Mouse (Mus musculus) heart, embryonic 10.5 days (tissue): Measurements from ENCODE around the gene Glis1. TPM values are rescaled to one million over a fixed set of nuclear protein-coding genes. Genes with fewer than 3 reads are reported as not detected.
A peak's percentile ranks its signal among the peaks of the same experiment; 100 is the strongest.

Experiments used
- DNase-seq: peaks from one replicate; pipeline ENCODE4 v3.0.0-alpha.2; 2017; ENCODE audit warnings: low spot score
- H3K27ac ChIP-seq: fragments of 300-500 bp; sonication (generic); 2 replicates; pipeline ENCODE4 v1.5.1; 2016; ENCODE audit warnings: mild to moderate bottlenecking
- H3K27me3 ChIP-seq: fragments of 300-500 bp; sonication (generic); 2 replicates; pipeline ENCODE4 v1.6.1; 2016; ENCODE audit warnings: mild to moderate bottlenecking; ENCODE audit not compliant: poor library complexity, insufficient read depth, severe bottlenecking
- H3K36me3 ChIP-seq: fragments of 300-500 bp; sonication (generic); 2 replicates; pipeline ENCODE4 v1.6.1; 2016; ENCODE audit warnings: mild to moderate bottlenecking, moderate library complexity
- H3K4me1 ChIP-seq: fragments of 300-500 bp; sonication (generic); 2 replicates; pipeline ENCODE4 v1.6.1; 2016; ENCODE audit warnings: mild to moderate bottlenecking
- H3K4me3 ChIP-seq: fragments of 300-500 bp; sonication (generic); 2 replicates; pipeline ENCODE4 v1.5.1; 2016; ENCODE audit warnings: mild to moderate bottlenecking, moderate library complexity
- H3K9me3 ChIP-seq: fragments of 300-500 bp; sonication (generic); 2 replicates; pipeline ENCODE4 v1.6.1; 2016; ENCODE audit warnings: mild to moderate bottlenecking, moderate library complexity
- WGBS: fragments of 180-500 bp; shearing (Covaris S2); methylation state at CpG from one replicate; pipeline ENCODE4 v1.1.7; 2016; 5-methylcytosine and 5-hydroxymethylcytosine counted together
- polyA plus RNA-seq: library from polyadenylated mRNA; unstranded; fragments of >200 nt; fragmentation: Nextera tagmentation; extraction: Ambion mirVana; gene quantifications from 2 replicates; pipeline ENCODE4 v1.2.1, GENCODE M21; 2016

Glis1 gene
- polyA plus RNA-seq, 1 experiment from 2014 or later = 2.0 TPM

GRCm38 (mm10) chr4:107628226-107628625 lies 193.8 kb downstream of the Glis1 start:
- Histone ChIP-seq H3K27ac (peak overlapping the region; percentile 47; the same call in 1 of the 2 replicates), H3K9me3 (no peaks in the 10 kb centered on the region), H3K4me1 (peaks cover 38% of the 10 kb centered on the region), H3K27me3 (peaks cover 57% of the 10 kb centered on the region; the same call in 1 of the 2 replicates), H3K36me3 (no peaks in the 10 kb centered on the region), H3K4me3 (no peak overlapping the region)
- WGBS = 76% methylated on average over 4 of the region's 4 CpGs
- DNase-seq = no peak

- H3K36me3 ChIP-seq = no peaks in the 10 kb centered on the region
- H3K27me3 ChIP-seq = peaks cover 49% of the 10 kb centered on the region; the same call in 1 of the 2 replicates
- no peak overlapping the region for H3K4me3 ChIP-seq
- H3K9me3 ChIP-seq = no peaks in the 10 kb centered on the region
- H3K4me1 ChIP-seq = peaks cover 38% of the 10 kb centered on the region
- 32% methylated on average over 17 of the region's 17 CpGs for WGBS
- H3K27ac ChIP-seq = peak overlapping the region; percentile 47
- DNase-seq = peak; percentile 89
Measured at GRCm38 (mm10) chr4:107628921-107629411, 194.6 kb downstream of the Glis1 start.

GRCm38 (mm10) chr4:107634631-107635030 lies 200.2 kb downstream of the Glis1 start:
- WGBS = 74% methylated on average over 6 of the region's 6 CpGs
- H3K4me1 ChIP-seq = peaks cover 15% of the 10 kb centered on the region; the same call in 1 of the 2 replicates

GRCm38 (mm10) chr4:107636099-107636498 lies 201.7 kb downstream of the Glis1 start:
- H3K36me3 ChIP-seq = no peaks in the 10 kb centered on the region
- no peaks in the 10 kb centered on the region for H3K9me3 ChIP-seq
- no peak overlapping the region for H3K27ac ChIP-seq
- WGBS = 72% methylated on average over 6 of the region's 6 CpGs
- H3K4me3 ChIP-seq = no peak overlapping the region
- 0 out of 2 replicates have a peak, but pooled peaks cover 9% of the 10 kb centered on the region for H3K4me1 ChIP-seq
- H3K27me3 ChIP-seq = peaks cover 22% of the 10 kb centered on the region
- DNase-seq = no peak

More at GRCm38 (mm10) chr4:107634631-107635030, 200.2 kb downstream of the Glis1 start:
- no peak overlapping the region for H3K27ac ChIP-seq
- DNase-seq = no peak
- H3K4me3 ChIP-seq = no peak overlapping the region
- H3K27me3 ChIP-seq = peaks cover 36% of the 10 kb centered on the region
- no peaks in the 10 kb centered on the region for H3K36me3 ChIP-seq
- H3K9me3 ChIP-seq = no peaks in the 10 kb centered on the region

- DNase-seq = no peak
- Histone ChIP-seq H3K9me3 (no peaks in the 10 kb centered on the region), H3K36me3 (no peaks in the 10 kb centered on the region), H3K4me3 (no peak overlapping the region), H3K27me3 (peaks cover 17% of the 10 kb centered on the region), H3K27ac (no peak overlapping the region), H3K4me1 (peaks cover 14% of the 10 kb centered on the region)
- WGBS = 61% methylated on average over 3 of the region's 3 CpGs
Measured at GRCm38 (mm10) chr4:107637670-107638069, 203.3 kb downstream of the Glis1 start.

GRCm38 (mm10) chr4:107638303-107638702 lies 203.9 kb downstream of the Glis1 start:
- H3K36me3 ChIP-seq = no peaks in the 10 kb centered on the region
- H3K27ac ChIP-seq = no peak overlapping the region
- peaks cover 15% of the 10 kb centered on the region for H3K27me3 ChIP-seq
- no peaks in the 10 kb centered on the region for H3K9me3 ChIP-seq
- DNase-seq = no peak
- no peak overlapping the region for H3K4me3 ChIP-seq
- WGBS = 79% methylated on average over 10 of the region's 10 CpGs
- H3K4me1 ChIP-seq = peaks cover 14% of the 10 kb centered on the region

- H3K4me1 ChIP-seq = peaks cover 9% of the 10 kb centered on the region
- no peaks in the 10 kb centered on the region for H3K9me3 ChIP-seq
- no peak for DNase-seq
- no peaks in the 10 kb centered on the region for H3K36me3 ChIP-seq
- H3K27ac ChIP-seq = no peak overlapping the region
- no peaks in the 10 kb centered on the region for H3K27me3 ChIP-seq
- no peak overlapping the region for H3K4me3 ChIP-seq
- WGBS = 59% methylated on average over 4 of the region's 4 CpGs
Measured at GRCm38 (mm10) chr4:107641624-107642023, 207.2 kb downstream of the Glis1 start.

- Histone ChIP-seq H3K4me3 (no peak overlapping the region), H3K9me3 (no peaks in the 10 kb centered on the region), H3K27me3 (peaks cover 17% of the 10 kb centered on the region; the same call in 1 of the 2 replicates), H3K36me3 (no peaks in the 10 kb centered on the region), H3K4me1 (peaks cover 30% of the 10 kb centered on the region), H3K27ac (0 out of 2 replicates have a peak overlapping the region, but pooled peaks have one; percentile 52)
- WGBS = 40% methylated on average over 5 of the region's 5 CpGs
- DNase-seq = no peak
Measured at GRCm38 (mm10) chr4:107648959-107649485, 214.6 kb downstream of the Glis1 start.

GRCm38 (mm10) chr4:107651021-107651496 lies 216.7 kb downstream of the Glis1 start:
- H3K9me3 ChIP-seq = no peaks in the 10 kb centered on the region

GRCm38 (mm10) chr4:107652598-107653279 lies 218.3 kb downstream of the Glis1 start:
- Histone ChIP-seq H3K4me1 (peaks cover 37% of the 10 kb centered on the region), H3K9me3 (no peaks in the 10 kb centered on the region), H3K4me3 (0 out of 2 replicates have a peak overlapping the region, but pooled peaks have one; percentile 3), H3K27ac (no peak overlapping the region), H3K27me3 (peaks cover 40% of the 10 kb centered on the region), H3K36me3 (no peaks in the 10 kb centered on the region)
- peak; percentile 91 for DNase-seq
- WGBS = 13% methylated on average over 7 of the region's 7 CpGs

More at GRCm38 (mm10) chr4:107651021-107651496, 216.7 kb downstream of the Glis1 start:
- Histone ChIP-seq H3K36me3 (no peaks in the 10 kb centered on the region), H3K27ac (0 out of 2 replicates have a peak overlapping the region, but pooled peaks have one; percentile 22), H3K4me3 (no peak overlapping the region), H3K27me3 (peaks cover 35% of the 10 kb centered on the region), H3K4me1 (peaks cover 30% of the 10 kb centered on the region)
- DNase-seq = no peak
- WGBS = 34% methylated on average over 12 of the region's 12 CpGs

GRCm38 (mm10) chr4:107653280-107653643 lies 218.9 kb downstream of the Glis1 start:
- no peak overlapping the region for H3K4me3 ChIP-seq
- H3K36me3 ChIP-seq = no peaks in the 10 kb centered on the region
- H3K4me1 ChIP-seq = peaks cover 39% of the 10 kb centered on the region
- H3K9me3 ChIP-seq = no peaks in the 10 kb centered on the region
- H3K27ac ChIP-seq = no peak overlapping the region
- H3K27me3 ChIP-seq = peaks cover 40% of the 10 kb centered on the region
- no peak for DNase-seq
- 81% methylated on average over 5 of the region's 5 CpGs for WGBS

- H3K9me3 ChIP-seq = no peaks in the 10 kb centered on the region
- H3K27ac ChIP-seq = no peak overlapping the region
- DNase-seq = no peak
- H3K4me1 ChIP-seq = peaks cover 9% of the 10 kb centered on the region; the same call in 1 of the 2 replicates
- WGBS = 93% methylated on average over 11 of the region's 11 CpGs
- no peaks in the 10 kb centered on the region for H3K36me3 ChIP-seq
- H3K4me3 ChIP-seq = no peak overlapping the region
- H3K27me3 ChIP-seq = 0 out of 2 replicates have a peak, but pooled peaks cover 7% of the 10 kb centered on the region
Measured at GRCm38 (mm10) chr4:107660649-107661048, 226.3 kb downstream of the Glis1 start.

- Histone ChIP-seq H3K27ac (no peak overlapping the region), H3K4me3 (no peak overlapping the region), H3K9me3 (no peaks in the 10 kb centered on the region), H3K4me1 (no peaks in the 10 kb centered on the region), H3K36me3 (no peaks in the 10 kb centered on the region), H3K27me3 (peaks cover 36% of the 10 kb centered on the region)
- DNase-seq = no peak
- 77% methylated on average over 2 of the region's 2 CpGs for WGBS
Measured at GRCm38 (mm10) chr4:107668514-107668913, 234.1 kb downstream of the Glis1 start.
